Mouse (Mus musculus) stomach, postnatal 0 days (tissue): ENCODE measurements around the gene Cdk4.

Experiments used
- CTCF ChIP-seq: IDR thresholded peaks from 2 replicates; pipeline ENCODE4 v1.5.1; 2016; ENCODE audit warnings: antibody characterized with exemption, low read depth, mild to moderate bottlenecking, moderate library complexity
- EP300 ChIP-seq: optimal IDR thresholded peaks from 2 replicates; pipeline ENCODE3; 2016; ENCODE audit warnings: antibody characterized with exemption

- TF ChIP-seq CTCF (peak; percentile 8; the same call in 1 of the 2 replicates), EP300 (no peak)
Observed at GRCm38 (mm10) chr10:127054646-127055045, 8.7 kb upstream of the Cdk4 start.
